Mouse (Mus musculus): ENCODE measurements around the gene March4.

GRCm38 (mm10) chr1:72510778-72511520 lies 25.8 kb downstream of the March4 start:
- no peak for TF ChIP-seq EP300 (IDR thresholded peaks at IDR 0.05; ENCODE audit: low read depth)
- no peak for TF ChIP-seq CTCF (IDR thresholded peaks at IDR 0.05; ENCODE audit: low read depth)

Data from liver, postnatal 0 days (tissue).